Mouse (Mus musculus): ENCODE measurements around the gene Clec1b. TPM values are rescaled to one million over a fixed set of nuclear protein-coding genes. Genes with fewer than 3 reads are reported as not detected.

Gene Clec1b
- polyA plus RNA-seq, 1 experiment from 2014 or later, result 1.3 TPM

DNA sequence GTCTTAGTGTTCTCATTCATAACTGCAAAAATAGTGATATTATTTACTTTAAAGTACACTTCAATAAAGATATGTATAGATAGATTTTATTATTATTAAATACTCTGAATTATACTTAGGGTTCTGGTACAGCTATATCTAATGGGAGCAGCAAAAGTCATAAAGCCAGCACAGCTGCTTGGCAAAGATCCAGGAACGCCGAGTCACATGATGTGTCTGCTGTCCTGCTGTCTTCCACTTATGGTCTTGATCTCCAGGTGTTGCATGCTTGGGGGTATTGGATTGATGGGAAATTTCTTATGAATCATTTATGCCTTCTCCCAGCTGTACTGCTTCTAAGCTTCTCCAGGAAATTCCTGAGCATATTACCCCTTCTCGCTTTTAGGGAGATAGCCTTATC, 13.6 kb upstream of the Clec1b start:
- Histone ChIP-seq H3K4me3 (replicated peaks) (no peak overlapping the region), H3K4me1 (replicated peaks) (no peaks in the 10 kb centered on the region), H3K9me3 (no peaks in the 10 kb centered on the region), H3K9ac (no peak overlapping the region), H3K27me3 (replicated peaks) (no peaks in the 10 kb centered on the region), H3K36me3 (no peaks in the 10 kb centered on the region), H3K27ac (no peak overlapping the region), H3K4me2 (replicated peaks) (no peak overlapping the region)
- WGBS, result 36% methylated on average over 3 of the region's 3 CpGs
- ATAC-seq, result peak; percentile 76

DNA sequence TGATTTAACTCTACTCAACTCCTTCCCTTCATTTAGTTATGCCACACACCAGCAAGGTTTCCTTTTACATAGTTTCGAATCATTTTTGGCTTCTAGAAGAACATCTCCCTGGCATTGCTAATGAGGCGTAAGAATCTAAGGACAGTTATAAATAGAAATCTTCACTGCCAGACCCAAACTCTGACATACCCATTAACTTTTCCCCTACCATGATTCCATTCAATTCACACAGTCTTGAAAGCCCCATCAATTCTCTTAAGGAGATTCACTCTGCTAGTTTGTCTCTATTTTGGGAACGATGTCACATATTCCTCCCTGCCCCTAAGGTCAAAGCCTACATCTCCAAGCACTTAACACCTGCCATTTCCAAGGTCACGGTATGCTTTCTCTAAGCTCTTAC, 12.1 kb upstream of the Clec1b start:
- 85% methylated on average over 4 of the region's 4 CpGs for WGBS
- no peak overlapping the region for H3K9ac ChIP-seq
- no peak overlapping the region for H3K4me3 ChIP-seq (replicated peaks)
- H3K4me1 ChIP-seq (replicated peaks), result no peaks in the 10 kb centered on the region
- no peaks in the 10 kb centered on the region for H3K27me3 ChIP-seq (replicated peaks)
- no peaks in the 10 kb centered on the region for H3K36me3 ChIP-seq
- no peak overlapping the region for H3K4me2 ChIP-seq (replicated peaks)
- no peak for ATAC-seq
- H3K9me3 ChIP-seq, result no peaks in the 10 kb centered on the region
- no peak overlapping the region for H3K27ac ChIP-seq

DNA sequence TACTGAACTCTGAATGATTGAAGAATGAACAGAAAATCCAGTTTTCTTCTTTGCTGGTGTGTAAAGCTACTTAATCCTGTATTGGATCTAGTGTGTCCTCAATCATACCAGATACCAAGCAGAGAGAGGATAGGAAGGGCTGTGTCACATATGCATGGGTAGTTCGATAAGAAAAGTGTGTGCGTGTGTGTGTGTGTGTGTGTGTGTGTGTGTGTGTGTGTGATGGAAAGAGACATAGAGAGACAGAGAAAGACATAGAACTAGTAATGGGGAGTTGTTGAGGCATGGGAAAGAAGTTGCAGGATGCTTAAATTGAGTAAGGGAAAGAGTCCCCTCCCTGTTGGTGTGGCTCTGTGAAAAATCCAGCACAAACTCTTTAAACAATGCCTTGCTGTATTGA, 11.3 kb upstream of the Clec1b start, which contains the start of gene Clec12b:
Gene Clec12b (minus strand): TSS at position 101 of the 400 bp plus-strand sequence.
- WGBS, result 82% methylated on average over 2 of the region's 2 CpGs

DNA sequence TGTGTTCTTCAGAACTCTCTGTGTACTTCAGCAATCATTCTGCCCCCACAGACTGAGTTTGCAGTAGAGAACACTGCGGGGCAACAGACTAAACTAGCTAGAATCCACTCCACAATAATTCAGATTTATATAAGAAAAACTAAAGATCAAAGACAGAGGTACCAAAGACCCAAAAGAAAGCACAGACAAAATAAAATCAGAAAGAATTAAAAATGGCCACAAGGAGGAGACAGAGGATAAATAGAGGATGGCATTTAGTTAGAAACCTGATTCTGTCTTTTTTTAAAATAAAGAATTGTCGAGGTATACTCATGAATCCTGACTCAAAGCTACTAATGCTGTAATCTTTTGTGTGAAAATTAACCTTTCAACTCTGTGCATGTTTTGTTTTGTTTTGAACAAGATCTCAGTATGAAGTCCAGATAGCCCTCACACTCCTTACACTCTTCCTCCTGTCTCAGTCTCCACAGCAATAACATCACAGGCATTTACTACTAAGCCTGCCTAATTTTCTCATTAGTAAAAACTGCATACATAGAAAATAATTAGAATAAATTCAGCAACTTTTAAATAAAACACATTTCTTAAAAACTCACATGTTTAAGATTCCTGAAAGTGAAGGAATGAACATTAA, 3.9 kb upstream of the Clec1b start:
- 23% methylated on average over 2 of the region's 2 CpGs for WGBS
- Histone ChIP-seq H3K27me3 (replicated peaks) (no peaks in the 10 kb centered on the region), H3K4me3 (replicated peaks) (no peak overlapping the region), H3K9ac (no peak overlapping the region), H3K36me3 (no peaks in the 10 kb centered on the region), H3K27ac (no peak overlapping the region), H3K4me2 (replicated peaks) (no peak overlapping the region), H3K4me1 (replicated peaks) (no peaks in the 10 kb centered on the region), H3K9me3 (no peaks in the 10 kb centered on the region)
- no peak for ATAC-seq

More for the DNA sequence above, 11.3 kb upstream of the Clec1b start, which contains the start of gene Clec12b:
- Histone ChIP-seq H3K4me1 (replicated peaks) (no peaks in the 10 kb centered on the region), H3K27ac (no peak within 1 kb of the TSS), H3K4me2 (replicated peaks) (no peak within 1 kb of the TSS), H3K4me3 (replicated peaks) (no peak within 1 kb of the TSS), H3K36me3 (no peaks in the 10 kb centered on the region), H3K27me3 (replicated peaks) (no peaks in the 10 kb centered on the region), H3K9ac (no peak within 1 kb of the TSS), H3K9me3 (no peaks in the 10 kb centered on the region)
- ATAC-seq, result no peak

DNA sequence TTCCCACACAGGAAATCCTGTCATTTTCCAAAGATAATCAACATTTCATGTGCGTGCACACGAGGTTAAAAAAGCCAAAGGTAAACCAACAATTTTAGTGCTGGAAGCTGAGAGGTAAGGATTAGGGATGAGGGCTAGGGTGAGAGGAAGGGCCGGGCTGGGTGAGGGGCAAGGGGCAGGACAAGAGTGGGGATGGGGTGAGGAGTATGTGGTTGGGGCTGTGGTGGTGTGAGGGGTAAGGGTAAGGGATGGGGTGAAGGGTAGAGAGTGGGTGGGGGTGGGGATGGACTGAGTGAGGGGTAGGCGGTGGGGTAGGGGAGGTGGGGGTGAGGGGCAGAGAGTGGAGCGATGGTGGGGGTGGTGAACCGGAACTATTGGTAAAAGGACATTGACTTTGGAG, 3.4 kb upstream of the Clec1b start:
- 70% methylated on average over 6 of the region's 6 CpGs for WGBS
- H3K4me2 ChIP-seq (replicated peaks), result no peak overlapping the region
- H3K9ac ChIP-seq, result no peak overlapping the region
- H3K4me3 ChIP-seq (replicated peaks), result no peak overlapping the region
- H3K9me3 ChIP-seq, result no peaks in the 10 kb centered on the region
- H3K36me3 ChIP-seq, result no peaks in the 10 kb centered on the region
- H3K4me1 ChIP-seq (replicated peaks), result no peaks in the 10 kb centered on the region
- no peak overlapping the region for H3K27ac ChIP-seq
- H3K27me3 ChIP-seq (replicated peaks), result no peaks in the 10 kb centered on the region
- no peak for ATAC-seq

DNA sequence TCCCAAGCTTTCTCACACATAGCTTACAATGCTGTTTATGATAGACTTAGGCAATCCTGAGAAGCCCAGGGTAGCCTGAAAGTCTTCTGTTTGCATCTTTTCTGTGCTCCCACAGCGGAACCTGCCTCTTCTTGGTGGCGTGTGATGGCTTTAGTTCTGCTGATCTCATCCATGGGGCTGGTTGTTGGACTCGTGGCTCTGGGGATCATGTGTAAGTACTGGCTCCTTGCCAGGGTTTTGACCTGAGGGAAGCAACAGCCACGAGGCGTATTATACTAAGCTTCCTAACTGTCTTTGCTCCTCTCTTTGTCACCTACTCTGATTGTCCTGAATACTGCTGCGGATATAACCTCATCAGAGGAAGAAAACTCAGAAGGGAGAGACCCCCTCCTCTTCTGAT, 2.8 kb downstream of the Clec1b start:
- H3K4me2 ChIP-seq (replicated peaks), result no peak overlapping the region
- 0 out of 2 replicates have a peak, but pooled peaks have one; percentile 41 for ATAC-seq
- H3K27me3 ChIP-seq (replicated peaks), result no peaks in the 10 kb centered on the region
- no peak overlapping the region for H3K4me3 ChIP-seq (replicated peaks)
- no peaks in the 10 kb centered on the region for H3K36me3 ChIP-seq
- no peaks in the 10 kb centered on the region for H3K9me3 ChIP-seq
- no peak overlapping the region for H3K9ac ChIP-seq
- 48% methylated on average over 6 of the region's 6 CpGs for WGBS
- H3K4me1 ChIP-seq (replicated peaks), result no peaks in the 10 kb centered on the region
- H3K27ac ChIP-seq, result no peak overlapping the region

DNA sequence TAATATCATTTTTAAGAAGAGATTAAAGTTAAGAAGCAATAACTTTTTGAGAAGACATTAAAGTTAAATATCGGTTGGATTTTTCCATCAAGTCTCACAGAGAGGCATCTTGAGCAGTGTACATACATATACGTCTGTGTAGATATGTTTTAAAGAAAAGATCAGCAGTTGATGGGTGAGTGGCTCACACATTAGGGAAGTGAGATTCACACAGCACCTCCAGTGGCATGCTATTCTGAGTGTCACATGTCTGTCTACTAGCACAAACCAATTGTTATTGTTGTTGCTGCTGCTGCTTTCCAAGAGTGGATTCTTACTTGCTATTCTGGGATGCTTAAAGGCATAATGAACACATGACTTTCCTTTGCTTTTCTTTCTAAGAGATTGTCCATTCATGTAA, 5.3 kb downstream of the Clec1b start:
- Histone ChIP-seq H3K4me2 (replicated peaks) (no peak overlapping the region), H3K27me3 (replicated peaks) (no peaks in the 10 kb centered on the region), H3K9ac (no peak overlapping the region), H3K9me3 (no peaks in the 10 kb centered on the region), H3K4me1 (replicated peaks) (no peaks in the 10 kb centered on the region), H3K36me3 (no peaks in the 10 kb centered on the region), H3K27ac (no peak overlapping the region), H3K4me3 (replicated peaks) (no peak overlapping the region)
- no peak for ATAC-seq
- WGBS, result 90% methylated on average over 2 of the region's 2 CpGs

DNA sequence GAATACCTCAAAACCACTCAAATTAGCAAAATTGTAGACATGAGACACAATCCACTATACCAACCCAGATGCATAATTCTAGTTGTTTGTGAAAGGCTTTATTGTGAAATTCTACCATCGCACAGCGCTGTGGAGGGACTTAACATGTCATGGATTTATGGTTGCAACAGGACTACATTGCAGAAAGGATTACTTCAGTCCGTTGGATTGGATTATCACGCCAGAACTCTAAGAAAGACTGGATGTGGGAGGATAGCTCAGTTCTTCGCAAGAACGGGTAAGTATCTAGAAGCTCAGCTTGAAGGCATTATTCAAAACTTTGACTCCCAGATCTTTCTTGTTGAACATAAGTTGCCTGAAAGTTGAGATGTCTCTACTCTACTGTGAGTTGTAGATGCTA, 6.3 kb downstream of the Clec1b start:
- ATAC-seq, result no peak
- Histone ChIP-seq H3K4me3 (replicated peaks) (no peak overlapping the region), H3K36me3 (no peaks in the 10 kb centered on the region), H3K4me1 (replicated peaks) (no peaks in the 10 kb centered on the region), H3K27ac (no peak overlapping the region), H3K9ac (no peak overlapping the region), H3K4me2 (replicated peaks) (no peak overlapping the region), H3K9me3 (no peaks in the 10 kb centered on the region), H3K27me3 (replicated peaks) (no peaks in the 10 kb centered on the region)
- 78% methylated on average over 6 of the region's 6 CpGs for WGBS

DNA sequence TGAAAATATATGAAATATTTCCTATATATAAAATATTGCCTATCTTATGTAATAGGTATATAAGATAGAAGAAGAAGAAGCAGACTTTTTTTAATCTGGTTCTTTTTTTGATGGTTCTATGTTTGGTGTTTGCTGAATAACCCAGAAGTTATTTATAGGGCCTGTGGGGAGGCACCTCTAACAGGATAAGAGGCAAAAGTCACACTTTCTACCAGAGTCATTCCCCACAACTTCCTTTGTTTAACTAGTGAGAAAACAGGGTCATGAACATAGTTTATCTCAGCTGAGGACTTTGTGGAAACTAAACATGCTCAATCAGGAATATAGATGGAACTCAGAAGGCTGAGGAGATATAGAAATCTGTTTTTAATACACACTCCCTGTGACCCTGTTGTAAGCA, 8.9 kb downstream of the Clec1b start:
- Histone ChIP-seq H3K27me3 (replicated peaks) (no peaks in the 10 kb centered on the region), H3K27ac (no peak overlapping the region), H3K4me1 (replicated peaks) (no peaks in the 10 kb centered on the region), H3K9ac (no peak overlapping the region), H3K4me3 (replicated peaks) (no peak overlapping the region), H3K9me3 (no peaks in the 10 kb centered on the region), H3K36me3 (no peaks in the 10 kb centered on the region), H3K4me2 (replicated peaks) (no peak overlapping the region)
- no peak for ATAC-seq

DNA sequence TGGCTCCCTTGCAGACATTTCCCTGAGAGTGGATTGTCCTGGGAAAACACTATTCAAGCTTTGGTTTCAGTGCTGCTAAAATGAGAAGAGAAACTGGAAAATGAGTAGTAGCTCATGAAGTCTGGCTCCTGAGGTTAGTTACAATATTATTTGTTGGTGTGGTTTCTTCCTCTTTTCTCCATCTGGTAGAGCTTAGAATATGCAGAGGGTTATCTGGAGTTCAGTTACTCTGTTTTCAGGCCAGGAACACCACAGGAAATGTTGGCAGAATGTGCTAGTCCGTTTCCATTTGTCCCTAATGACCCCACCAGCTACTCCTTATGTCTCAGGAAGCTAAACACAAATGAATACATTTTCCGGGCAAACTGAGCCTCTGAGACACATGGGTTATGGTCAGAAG, 10.2 kb downstream of the Clec1b start:
- no peak overlapping the region for H3K27ac ChIP-seq
- 60% methylated on average over 2 of the region's 2 CpGs for WGBS
- no peaks in the 10 kb centered on the region for H3K27me3 ChIP-seq (replicated peaks)
- H3K9me3 ChIP-seq, result no peaks in the 10 kb centered on the region
- H3K9ac ChIP-seq, result no peak overlapping the region
- no peaks in the 10 kb centered on the region for H3K4me1 ChIP-seq (replicated peaks)
- H3K36me3 ChIP-seq, result no peaks in the 10 kb centered on the region
- H3K4me2 ChIP-seq (replicated peaks), result no peak overlapping the region
- ATAC-seq, result no peak
- no peak overlapping the region for H3K4me3 ChIP-seq (replicated peaks)

DNA sequence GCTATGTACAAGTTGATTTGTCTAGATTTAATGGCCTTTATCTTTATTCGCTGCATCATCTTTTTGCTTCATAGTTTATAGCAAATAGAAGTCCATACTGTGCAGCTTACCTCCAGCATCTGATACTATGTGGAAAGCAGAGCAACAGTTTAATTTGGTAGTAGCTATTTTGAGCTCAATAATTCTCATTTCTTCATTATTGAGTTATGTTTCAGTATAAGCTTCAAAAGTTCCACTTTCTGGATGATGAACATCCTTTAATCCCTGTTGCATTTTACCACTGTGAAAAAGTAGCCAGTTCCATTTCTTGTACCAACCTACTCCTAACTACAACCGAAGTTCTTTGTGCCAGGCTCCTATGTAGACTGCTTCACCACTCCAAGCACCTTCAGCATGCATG, 11.5 kb downstream of the Clec1b start, which contains the start of gene Clec9a:
Gene Clec9a (plus strand): TSS at position 301 of the 400 bp plus-strand sequence.
- Histone ChIP-seq H3K27ac (no peak within 1 kb of the TSS), H3K4me3 (replicated peaks) (no peak within 1 kb of the TSS), H3K36me3 (no peaks in the 10 kb centered on the region), H3K4me2 (replicated peaks) (no peak within 1 kb of the TSS), H3K9ac (no peak within 1 kb of the TSS), H3K9me3 (no peaks in the 10 kb centered on the region), H3K27me3 (replicated peaks) (no peaks in the 10 kb centered on the region), H3K4me1 (replicated peaks) (no peaks in the 10 kb centered on the region)
- 89% methylated on average over 2 of the region's 2 CpGs for WGBS
- ATAC-seq, result no peak

DNA sequence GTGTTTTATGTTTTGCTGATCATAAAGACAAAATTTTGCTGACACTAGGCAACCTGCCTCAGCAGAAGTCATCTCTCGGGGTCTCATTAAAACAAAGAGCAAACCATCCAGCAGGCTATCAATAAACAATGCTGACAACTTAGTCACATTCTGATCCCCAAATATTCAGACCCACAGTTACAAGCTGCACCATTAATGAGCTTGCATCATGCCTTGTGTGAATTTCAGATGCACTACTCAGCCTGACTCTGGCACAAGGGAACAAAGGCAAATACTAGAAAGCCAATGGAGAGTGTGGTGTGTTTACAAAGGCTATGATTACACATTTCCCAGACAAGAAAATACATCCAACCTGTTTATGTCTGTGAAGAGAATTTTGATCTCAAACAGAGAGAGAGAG, 17.1 kb downstream of the Clec1b start:
- WGBS, result 53% methylated on average over 1 of the region's 1 CpGs
- Histone ChIP-seq H3K36me3 (no peaks in the 10 kb centered on the region), H3K27me3 (replicated peaks) (no peaks in the 10 kb centered on the region), H3K4me1 (replicated peaks) (no peaks in the 10 kb centered on the region), H3K27ac (no peak overlapping the region), H3K4me2 (replicated peaks) (no peak overlapping the region), H3K4me3 (replicated peaks) (no peak overlapping the region), H3K9me3 (no peaks in the 10 kb centered on the region), H3K9ac (no peak overlapping the region)
- ATAC-seq, result no peak

DNA sequence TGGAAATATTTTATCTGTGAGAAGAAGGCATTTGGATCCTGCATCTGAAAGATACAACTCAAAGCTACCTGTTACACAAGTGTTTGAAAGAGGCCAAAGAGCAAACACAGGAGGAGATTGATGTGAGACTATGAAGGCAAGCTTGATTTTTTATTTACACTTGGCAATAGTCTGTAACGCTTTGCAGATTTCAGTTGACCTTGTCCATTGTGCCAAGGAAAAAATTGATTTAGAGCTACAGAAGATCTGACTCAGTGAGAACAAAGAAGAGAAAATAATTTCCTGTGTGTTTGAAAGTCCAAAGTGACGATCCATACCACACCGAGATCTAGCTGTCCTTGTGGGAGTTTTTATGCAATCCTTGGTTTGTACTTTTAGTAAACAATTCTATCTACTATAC, 25.2 kb downstream of the Clec1b start:
- no peaks in the 10 kb centered on the region for H3K36me3 ChIP-seq
- no peaks in the 10 kb centered on the region for H3K27me3 ChIP-seq (replicated peaks)
- no peaks in the 10 kb centered on the region for H3K9me3 ChIP-seq
- no peak overlapping the region for H3K4me3 ChIP-seq (replicated peaks)
- no peak overlapping the region for H3K9ac ChIP-seq
- no peak overlapping the region for H3K4me2 ChIP-seq (replicated peaks)
- H3K27ac ChIP-seq, result no peak overlapping the region
- peaks cover 8% of the 10 kb centered on the region for H3K4me1 ChIP-seq (replicated peaks)
- ATAC-seq, result no peak
- 51% methylated on average over 3 of the region's 3 CpGs for WGBS

Data from intestine, embryonic 15.5 days (tissue).